Mouse (Mus musculus): ENCODE data around the gene Barhl1.

Barhl1 gene

GRCm38 (mm10) chr2:28859303-28859702 lies 57.2 kb downstream of the Barhl1 start:
- DNase-seq: no peak

All from cerebellum, adult 11-12 months (tissue).